Mouse (Mus musculus): ENCODE data around the gene Mrgprb3.

Gene Mrgprb3

DNA sequence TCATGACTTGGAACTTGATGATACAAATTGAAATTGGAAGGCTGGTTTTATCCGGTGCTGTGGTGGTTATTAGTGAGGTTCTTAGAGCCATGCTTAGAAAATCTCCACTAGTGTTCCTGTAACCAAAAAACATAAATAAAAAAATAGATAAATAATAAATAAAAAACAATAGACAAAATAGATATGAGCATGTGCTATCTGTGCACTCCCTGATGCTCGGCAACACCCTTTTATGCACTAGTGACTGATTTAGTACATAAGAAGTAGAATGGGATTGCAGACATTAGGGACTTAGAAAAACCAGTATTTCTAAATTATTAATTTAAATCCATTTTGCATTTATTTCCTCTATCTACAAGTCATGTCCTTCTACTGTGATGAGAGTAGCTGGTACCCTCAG lies at the start of gene Mrgprb3:
Gene Mrgprb3, minus strand, starts transcription at position 101 of the 400 bp plus-strand sequence.
- DNase-seq (ENCODE audit: low read depth, low spot score), result no peak
